Mouse (Mus musculus): Measurements from ENCODE around the gene Enpp6.

Gene Enpp6

GRCm38 (mm10) chr8:46986386-46987140 lies at the start of gene Enpp6:
Gene Enpp6 (plus strand): TSS chr8:46986887.
- DNase-seq, result no peak

GRCm38 (mm10) chr8:46938218-46938617 lies 48.5 kb upstream of the Enpp6 start:
- DNase-seq, result no peak

GRCm38 (mm10) chr8:46941295-46941694 lies 45.4 kb upstream of the Enpp6 start:
- DNase-seq, result no peak

GRCm38 (mm10) chr8:46941731-46942650 lies 44.7 kb upstream of the Enpp6 start:
- DNase-seq, result no peak

GRCm38 (mm10) chr8:46942651-46943024 lies 44.0 kb upstream of the Enpp6 start:
- no peak for DNase-seq

GRCm38 (mm10) chr8:46943337-46943736 lies 43.4 kb upstream of the Enpp6 start:
- no peak for DNase-seq

- peak in 1 of 2 experiments; percentile 7 for DNase-seq
Measured at GRCm38 (mm10) chr8:46946181-46946580, 40.5 kb upstream of the Enpp6 start.

- DNase-seq, result no peak
Measured at GRCm38 (mm10) chr8:46948091-46948757, 38.5 kb upstream of the Enpp6 start.

- peak; percentile 43 to 71 for DNase-seq
Measured at GRCm38 (mm10) chr8:46953472-46953871, 33.2 kb upstream of the Enpp6 start.

- DNase-seq, result no peak
Measured at GRCm38 (mm10) chr8:46962630-46963427, 23.9 kb upstream of the Enpp6 start.

- DNase-seq, result no peak
Measured at GRCm38 (mm10) chr8:46963619-46964145, 23.0 kb upstream of the Enpp6 start.

GRCm38 (mm10) chr8:46965812-46966211 lies 20.9 kb upstream of the Enpp6 start:
- no peak for DNase-seq

GRCm38 (mm10) chr8:46968721-46969120 lies 18.0 kb upstream of the Enpp6 start:
- DNase-seq, result no peak

GRCm38 (mm10) chr8:46969386-46969785 lies 17.3 kb upstream of the Enpp6 start:
- DNase-seq, result no peak

- no peak for DNase-seq
Measured at GRCm38 (mm10) chr8:46977376-46977775, 9.3 kb upstream of the Enpp6 start.

GRCm38 (mm10) chr8:46982166-46982565 lies 4.5 kb upstream of the Enpp6 start:
- DNase-seq, result no peak

GRCm38 (mm10) chr8:46982770-46983169 lies 3.9 kb upstream of the Enpp6 start:
- no peak for DNase-seq

- DNase-seq, result no peak
Measured at GRCm38 (mm10) chr8:46984647-46985046, 2.0 kb upstream of the Enpp6 start.

- DNase-seq, result no peak
Measured at GRCm38 (mm10) chr8:46988366-46988765, 1.7 kb downstream of the Enpp6 start.

GRCm38 (mm10) chr8:46991081-46991480 lies 4.4 kb downstream of the Enpp6 start:
- no peak for DNase-seq

GRCm38 (mm10) chr8:46992579-46992978 lies 5.9 kb downstream of the Enpp6 start:
- DNase-seq, result no peak

Data from cerebellum, adult 18-20 months (tissue).